ENCODE assay signal across 21 mouse cellular contexts in genomic region chr6:20757240-20757639, GRCm38 (mm10).
A peak's percentile ranks its signal among the peaks of the same experiment; 100 is the strongest.
DNase-seq lines count a peak whose midpoint lies in the region; ATAC-seq and TF ChIP-seq lines count a peak whose summit lies in the region.
"Had no signal": no experiment of that assay in that cellular context is flagged by ENCODE, and none has a peak within 500 bp of the region (broad histone marks: within the 10 kb centered on the region; RNA-seq: fewer than 3 reads in every experiment).

No protein-coding gene starts in this region.

- H3K36me3 ChIP-seq in heart, postnatal 0 days (replicated peaks; ENCODE audit: control insufficient read depth, insufficient read depth, low read length), result no peaks in the 10 kb centered on the region
- H3K36me3 ChIP-seq in kidney, embryonic 14.5 days (ENCODE audit: control insufficient read depth, insufficient read depth, low read length), result no peaks in the 10 kb centered on the region
- H3K36me3 ChIP-seq: embryonic facial prominence, embryonic 15.5 days; forebrain, embryonic 10.5 days; G1E; limb, embryonic 12.5 days; midbrain, embryonic 15.5 days had no signal

- no peaks in the 10 kb centered on the region for H3K27me3 ChIP-seq in heart, postnatal 0 days (ENCODE audit: control insufficient read depth, insufficient read depth, low read length)
- no peaks in the 10 kb centered on the region for H3K27me3 ChIP-seq in kidney, embryonic 14.5 days (ENCODE audit: control insufficient read depth, insufficient read depth, low read length)
- H3K27me3 ChIP-seq: embryonic facial prominence, embryonic 15.5 days; limb, embryonic 12.5 days; midbrain, embryonic 15.5 days had no signal

- TF ChIP-seq CTCF in heart, postnatal 0 days (IDR thresholded peaks at IDR 0.05; ENCODE audit: low read depth), result no peak
- TF ChIP-seq CTCF in lung, adult 2 months (IDR thresholded peaks at IDR 0.05; ENCODE audit: insufficient read depth, low read length), result no peak

- H3K27ac ChIP-seq in heart, postnatal 0 days (ENCODE audit: low read depth), result no peak overlapping the region
- H3K27ac ChIP-seq in kidney, embryonic 14.5 days (ENCODE audit: low read depth, low read length), result no peak overlapping the region
- H3K27ac ChIP-seq: embryonic facial prominence, embryonic 15.5 days; forebrain, embryonic 10.5 days; limb, embryonic 12.5 days; liver, embryonic 14.5 days; midbrain, embryonic 15.5 days had no signal

- no peak overlapping the region for H3K9ac ChIP-seq in heart, postnatal 0 days (replicated peaks; ENCODE audit: low read depth, low read length)
- no peak overlapping the region for H3K9ac ChIP-seq in kidney, embryonic 14.5 days (ENCODE audit: low read depth, low read length)
- H3K9ac ChIP-seq: embryonic facial prominence, embryonic 15.5 days; limb, embryonic 12.5 days; liver, embryonic 14.5 days; midbrain, embryonic 15.5 days had no signal

- no peaks in the 10 kb centered on the region for H3K9me3 ChIP-seq in heart, postnatal 0 days (replicated peaks; ENCODE audit: control insufficient read depth, low read length)
- no peaks in the 10 kb centered on the region for H3K9me3 ChIP-seq in kidney, embryonic 14.5 days (ENCODE audit: control insufficient read depth, low read length)
- H3K9me3 ChIP-seq: embryonic facial prominence, embryonic 15.5 days; forebrain, embryonic 10.5 days; G1E; limb, embryonic 12.5 days; midbrain, embryonic 15.5 days had no signal

- TF ChIP-seq POLR2A in lung, adult 2 months (IDR thresholded peaks at IDR 0.05; ENCODE audit: borderline replicate concordance, extremely low read depth, low read depth, low read length), result no peak

- H3K4me1 ChIP-seq in heart, postnatal 0 days (ENCODE audit: control insufficient read depth, insufficient read depth), result 0 out of 2 replicates have a peak, but pooled peaks cover 3% of the 10 kb centered on the region
- no peaks in the 10 kb centered on the region for H3K4me1 ChIP-seq in kidney, embryonic 14.5 days (ENCODE audit: control insufficient read depth, insufficient read depth, low read length)
- H3K4me1 ChIP-seq in lung, adult 2 months (ENCODE audit: control insufficient read depth, insufficient read depth, low read length), result no peaks in the 10 kb centered on the region
- H3K4me1 ChIP-seq: embryonic facial prominence, embryonic 15.5 days; forebrain, embryonic 10.5 days; limb, embryonic 12.5 days; midbrain, embryonic 15.5 days had no signal

- ATAC-seq in cerebellum, adult (ENCODE audit: insufficient number of reproducible peaks, low FRiP score, low TSS enrichment), result peak; percentile 100
- ATAC-seq in heart, postnatal 0 days (ENCODE audit: insufficient read depth, low read depth), result peak; percentile 85
- ATAC-seq in kidney, embryonic 14.5 days (ENCODE audit: low FRiP score, low TSS enrichment), result no peak
- ATAC-seq: CD4-positive, CD25-positive, alpha-beta regulatory T cell, adult 4 months; lung, postnatal 0 days; midbrain, embryonic 15.5 days had no signal

- no peak overlapping the region for H3K4me3 ChIP-seq in heart, postnatal 0 days (ENCODE audit: low read depth, low read length)
- H3K4me3 ChIP-seq in kidney, embryonic 14.5 days (ENCODE audit: low read length), result no peak overlapping the region
- H3K4me3 ChIP-seq in lung, adult 2 months (replicated peaks; ENCODE audit: extremely low read depth, low read depth, low read length), result no peak overlapping the region
- H3K4me3 ChIP-seq: embryonic facial prominence, embryonic 15.5 days; forebrain, embryonic 10.5 days; limb, embryonic 12.5 days; midbrain, embryonic 15.5 days had no signal

- DNase-seq in cerebellum, postnatal 4 days (ENCODE audit: low spot score in 2 of 2), result no peak
- DNase-seq in layer of hippocampus, adult 9-10 months (ENCODE audit: low spot score), result peak; percentile 0
- DNase-seq in layer of hippocampus, postnatal 25 days (ENCODE audit: extremely low spot score in 1 of 2, low spot score in 1 of 2), result no peak
- peak; percentile 90 for DNase-seq in cerebellum, adult 9-11 months
- peak; percentile 79 for DNase-seq in heart, postnatal 0 days (ENCODE audit: low spot score)
- DNase-seq in lung, adult 2 months, result no peak
- DNase-seq: embryo, embryonic 11 days; kidney, adult 2 months; kidney, postnatal 36 days; spleen, adult 18-20 months; thymus, adult 18-20 months had no signal

- TF ChIP-seq EP300 in heart, postnatal 0 days (IDR thresholded peaks at IDR 0.05; ENCODE audit: low read depth), result no peak

- H3K4me2 ChIP-seq in heart, postnatal 0 days (ENCODE audit: low read depth, low read length), result no peak overlapping the region
- H3K4me2 ChIP-seq in kidney, embryonic 14.5 days (replicated peaks; ENCODE audit: low read depth, low read length), result no peak overlapping the region
- H3K4me2 ChIP-seq: embryonic facial prominence, embryonic 15.5 days; limb, embryonic 12.5 days; midbrain, embryonic 15.5 days had no signal

Comparison
In these comparisons a context has a peak if more than half of its experiments do, and no peak if none do; other contexts are left out.
1. DNase-seq: peak in layer of hippocampus, adult 9-10 months (single experiment), cerebellum, adult 9-11 months (single experiment) and heart, postnatal 0 days (single experiment); none in cerebellum, postnatal 4 days (0 of 2), layer of hippocampus, postnatal 25 days (0 of 2) and lung, adult 2 months (single experiment).